Mouse (Mus musculus): ENCODE measurements at regions not wholly inside any gene's neighbourhood (a gene's known extent, or its start where the extent isn't known, plus 50 kb on each side); places are given as distances from the start of the nearest gene placed in this dataset.

DNA sequence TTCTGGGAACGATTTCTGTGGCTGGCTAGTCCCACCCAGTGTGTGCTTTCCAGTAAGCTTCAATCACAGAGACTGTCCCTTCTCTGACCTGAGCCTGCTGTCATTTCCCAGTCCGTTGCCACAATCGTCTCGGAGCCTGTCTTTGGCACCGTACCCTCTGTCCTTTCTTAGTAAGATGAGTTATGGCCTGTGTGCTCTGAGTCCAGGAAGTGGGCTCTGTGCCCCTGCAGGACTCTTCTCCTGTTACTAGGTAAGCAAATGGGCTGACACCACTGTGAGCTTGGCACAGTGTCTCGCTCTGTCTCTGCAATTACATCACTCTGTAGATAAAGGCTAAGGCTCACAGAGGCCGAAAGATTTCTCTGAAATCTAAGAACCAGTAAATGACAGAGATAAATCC lies 63.3 kb upstream of the Otud4 start:
- TF ChIP-seq POLR2A (IDR thresholded peaks at IDR 0.05; ENCODE audit: borderline replicate concordance, extremely low read depth, low read depth, low read length) (no peak), CTCF (IDR thresholded peaks at IDR 0.05; ENCODE audit: insufficient read depth, low read length) (no peak)

Measured in lung, adult 2 months (tissue).